Mouse (Mus musculus): Measurements from ENCODE around the gene Olfr370.

DNA sequence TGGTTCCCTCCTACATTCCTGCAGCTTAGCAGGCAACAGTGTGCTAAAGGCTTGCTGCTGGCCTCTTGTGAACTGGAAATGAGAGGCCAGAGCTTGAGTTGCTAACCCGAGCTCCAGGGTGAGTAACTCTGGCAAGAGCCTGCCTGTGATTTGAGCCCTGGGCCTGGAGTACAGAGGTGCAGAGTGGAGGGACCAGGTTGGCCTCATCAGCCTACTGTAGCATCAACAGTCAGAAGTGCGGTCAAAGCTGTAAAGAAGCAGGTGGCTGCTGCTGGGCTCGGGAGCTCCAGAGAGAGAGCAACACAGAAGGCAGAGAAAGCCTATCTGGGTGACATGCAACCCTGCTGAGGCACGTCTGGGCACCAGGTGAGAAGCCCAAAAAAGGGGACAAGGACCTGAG is 33.6 kb downstream of the Olfr370 start:
- no peak for TF ChIP-seq POLR2A (IDR thresholded peaks at IDR 0.05; ENCODE audit: extremely low read depth, insufficient read depth, low read length)
- no peak for TF ChIP-seq CTCF (IDR thresholded peaks at IDR 0.05; ENCODE audit: low read depth, low read length)

Measured in liver, adult 2 months (tissue).